Mouse (Mus musculus): ENCODE measurements around the gene Heatr5a.

Heatr5a gene

DNA sequence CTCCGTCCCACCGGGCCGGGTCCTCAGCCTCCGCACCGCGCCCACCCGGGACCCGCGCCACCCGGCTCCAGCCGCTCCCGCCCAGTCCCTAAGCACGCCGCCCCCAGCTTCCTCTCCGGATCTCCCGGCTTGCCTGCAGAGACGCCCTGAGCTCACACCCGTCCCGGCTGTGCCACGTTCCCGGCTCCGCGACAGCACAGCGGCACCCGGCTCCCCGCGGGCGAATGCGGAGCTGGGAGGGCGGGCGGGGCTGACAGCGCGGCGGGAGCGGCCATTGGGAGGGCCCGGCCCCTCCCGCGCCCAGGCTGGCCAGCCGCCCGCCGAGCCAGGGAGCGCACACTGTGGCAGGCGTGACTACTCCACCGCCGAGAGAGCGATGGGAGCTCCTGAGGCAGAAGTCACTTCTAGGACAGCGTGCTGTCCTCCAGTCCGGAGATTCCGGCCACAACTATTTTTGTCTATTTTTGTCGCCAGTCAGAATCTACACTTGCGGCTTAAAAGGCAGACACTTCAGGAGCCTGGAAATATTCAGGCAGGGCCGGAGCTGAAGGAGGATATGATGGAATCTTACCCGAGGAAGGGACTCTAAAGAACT, at the start of gene Heatr5a:
Gene Heatr5a (minus strand): TSS at position 252 of the 595 bp plus-strand sequence.
- peak; percentile 60 to 70 for DNase-seq (ENCODE audit: low spot score in 2 of 2)

DNA sequence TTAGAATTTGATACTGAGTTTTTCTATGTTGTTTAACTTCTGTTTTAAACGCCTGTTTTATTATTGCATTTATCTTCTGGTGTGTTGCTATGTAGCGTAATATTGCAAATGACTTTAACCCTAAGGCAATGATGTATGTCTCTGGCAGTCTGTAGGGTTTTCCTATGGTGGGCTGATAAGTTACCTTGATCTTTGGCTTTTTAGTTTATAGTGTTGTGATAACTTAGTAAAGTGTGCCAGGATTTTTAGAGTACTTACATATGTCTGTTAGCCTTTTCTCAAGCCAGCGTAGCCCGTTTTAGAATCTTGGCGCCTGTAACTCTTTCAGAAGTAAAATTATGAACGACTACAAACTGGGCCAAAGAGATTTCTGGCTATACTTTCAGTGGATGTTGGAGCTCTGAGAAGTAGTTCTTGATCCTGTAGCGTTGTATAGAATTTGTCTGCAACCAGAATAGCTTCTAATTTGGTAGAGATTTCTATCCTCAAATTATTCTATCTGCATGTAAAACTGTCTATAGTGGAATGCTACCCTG, 43.4 kb upstream of the Heatr5a start:
- DNase-seq (ENCODE audit: low spot score in 2 of 2), result no peak

DNA sequence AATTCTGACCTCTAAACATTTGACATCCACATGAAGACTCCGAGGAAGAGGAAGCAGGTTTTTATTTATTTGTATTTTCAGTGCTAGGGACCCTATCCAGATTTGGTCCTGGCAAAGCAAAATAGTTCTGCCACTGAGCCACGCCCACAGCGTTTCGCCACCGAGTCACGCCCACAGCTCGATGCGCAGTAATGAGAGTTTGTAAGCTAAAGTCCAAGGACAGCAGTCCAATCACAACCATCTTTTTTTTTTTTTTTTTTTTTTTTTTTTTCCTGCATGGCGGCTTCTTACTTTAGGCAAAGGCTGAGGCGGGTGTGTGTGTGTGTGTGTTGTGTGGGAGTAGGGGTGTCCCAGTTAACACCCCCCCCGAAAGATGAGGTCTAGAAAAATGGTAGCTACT, 42.9 kb upstream of the Heatr5a start:
- DNase-seq (ENCODE audit: low spot score in 2 of 2), result no peak

DNA sequence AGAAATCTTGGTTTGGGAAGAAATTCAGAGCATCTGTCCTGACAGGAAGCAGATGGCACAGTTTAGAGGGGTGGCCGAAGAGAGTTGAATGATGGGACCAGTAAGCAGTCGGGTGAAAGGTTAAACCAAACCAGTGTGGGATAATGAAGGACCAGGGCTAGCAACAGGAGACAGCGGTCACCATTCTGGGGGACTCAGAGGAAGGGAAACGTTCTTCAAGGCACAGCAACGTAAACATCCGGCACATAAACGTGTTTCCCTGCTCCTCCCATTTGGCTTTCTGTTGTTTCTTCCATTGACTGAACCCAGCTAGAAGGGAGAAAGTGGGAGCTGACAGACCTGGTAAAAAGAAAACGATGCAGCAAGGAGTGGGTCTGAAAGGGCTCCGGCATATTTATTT, 42.2 kb upstream of the Heatr5a start:
- DNase-seq (ENCODE audit: low spot score in 2 of 2), result no peak

DNA sequence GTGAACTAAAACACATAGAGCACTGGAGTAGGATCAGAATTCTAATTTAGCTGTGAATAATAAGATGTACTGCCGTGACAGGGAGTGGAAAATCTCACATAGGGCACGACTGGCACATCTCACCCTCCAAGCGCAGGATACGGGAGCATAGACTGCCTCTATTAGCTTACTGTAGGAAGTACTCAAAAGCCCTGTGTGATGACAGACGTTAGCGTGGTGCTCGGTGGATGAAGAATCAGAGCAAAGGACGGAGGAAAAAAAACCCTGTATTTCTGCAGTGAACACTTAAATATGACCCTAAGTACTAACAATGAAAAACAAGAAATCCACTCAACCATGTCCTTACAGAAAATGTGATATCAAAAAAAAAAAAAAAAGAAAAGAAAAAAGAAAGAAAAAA, 41.0 kb upstream of the Heatr5a start:
- no peak for DNase-seq (ENCODE audit: low spot score in 2 of 2)

DNA sequence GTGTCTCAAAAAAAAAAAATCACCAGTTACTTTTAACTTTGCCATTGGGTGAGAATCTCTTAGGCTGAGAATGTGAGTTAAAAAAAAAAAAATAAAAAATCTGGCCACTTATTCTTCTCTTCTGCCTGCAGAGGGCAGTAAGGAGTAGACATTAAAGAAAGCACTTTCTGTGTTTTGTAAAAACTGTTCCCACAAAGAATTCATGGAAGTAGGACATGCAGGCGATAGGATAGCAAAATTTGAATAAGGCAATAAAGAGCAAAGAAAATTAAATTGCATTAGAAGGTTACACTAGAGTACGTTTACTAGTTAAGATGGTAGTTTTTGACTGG, 39.5 kb upstream of the Heatr5a start:
- no peak for DNase-seq (ENCODE audit: low spot score in 2 of 2)

DNA sequence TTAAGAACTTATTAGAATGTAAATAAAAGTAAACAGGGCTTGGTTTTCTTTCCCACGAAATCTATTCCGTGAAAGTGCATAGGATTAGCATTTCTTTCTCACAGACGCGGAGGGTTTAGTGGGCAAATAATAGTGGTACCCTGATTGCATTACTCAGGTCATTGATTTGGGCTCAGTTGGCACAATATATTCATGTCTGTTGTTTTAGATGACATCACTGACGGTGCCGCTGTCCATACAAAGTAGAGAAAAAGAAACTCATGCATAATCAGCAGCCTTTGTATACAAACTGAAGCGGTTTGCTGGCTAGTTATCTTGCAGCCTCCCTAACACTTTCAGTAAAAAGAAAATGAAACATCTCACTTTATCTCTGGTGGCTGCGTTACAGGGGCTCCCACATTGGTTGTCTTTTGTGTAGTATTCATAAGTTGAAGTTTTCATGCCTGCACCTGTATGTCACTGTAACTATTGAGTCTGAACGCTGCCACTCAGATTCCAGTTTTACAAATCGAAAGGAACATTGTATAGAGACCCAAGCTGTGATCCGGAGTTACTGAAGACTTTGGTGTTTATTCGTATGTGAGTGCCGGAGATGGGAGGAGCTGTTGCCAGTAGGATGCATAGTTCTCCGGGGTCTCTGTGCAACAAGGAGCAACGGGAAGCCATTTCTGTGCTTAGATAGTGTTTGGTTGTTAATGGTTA, 39.0 kb upstream of the Heatr5a start:
- DNase-seq (ENCODE audit: low spot score in 2 of 2), result no peak

DNA sequence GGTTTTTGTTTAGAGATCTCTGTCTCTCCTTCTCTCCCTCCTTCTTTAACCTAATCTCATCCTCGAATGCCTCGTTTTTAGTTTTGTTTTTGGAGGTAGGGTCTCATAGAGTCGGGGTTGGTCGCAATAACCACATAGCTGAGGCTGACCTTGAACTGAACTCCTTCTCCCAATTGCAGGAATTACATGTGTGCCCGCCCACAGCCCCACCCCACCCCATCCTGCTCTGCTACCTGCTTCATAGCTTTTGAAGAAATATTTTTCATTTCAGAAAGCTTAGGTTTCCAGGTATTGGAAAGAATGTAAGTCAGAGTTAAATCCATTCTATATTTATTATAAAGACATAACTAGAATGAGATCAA, 35.5 kb upstream of the Heatr5a start:
- no peak for DNase-seq (ENCODE audit: low spot score in 2 of 2)

DNA sequence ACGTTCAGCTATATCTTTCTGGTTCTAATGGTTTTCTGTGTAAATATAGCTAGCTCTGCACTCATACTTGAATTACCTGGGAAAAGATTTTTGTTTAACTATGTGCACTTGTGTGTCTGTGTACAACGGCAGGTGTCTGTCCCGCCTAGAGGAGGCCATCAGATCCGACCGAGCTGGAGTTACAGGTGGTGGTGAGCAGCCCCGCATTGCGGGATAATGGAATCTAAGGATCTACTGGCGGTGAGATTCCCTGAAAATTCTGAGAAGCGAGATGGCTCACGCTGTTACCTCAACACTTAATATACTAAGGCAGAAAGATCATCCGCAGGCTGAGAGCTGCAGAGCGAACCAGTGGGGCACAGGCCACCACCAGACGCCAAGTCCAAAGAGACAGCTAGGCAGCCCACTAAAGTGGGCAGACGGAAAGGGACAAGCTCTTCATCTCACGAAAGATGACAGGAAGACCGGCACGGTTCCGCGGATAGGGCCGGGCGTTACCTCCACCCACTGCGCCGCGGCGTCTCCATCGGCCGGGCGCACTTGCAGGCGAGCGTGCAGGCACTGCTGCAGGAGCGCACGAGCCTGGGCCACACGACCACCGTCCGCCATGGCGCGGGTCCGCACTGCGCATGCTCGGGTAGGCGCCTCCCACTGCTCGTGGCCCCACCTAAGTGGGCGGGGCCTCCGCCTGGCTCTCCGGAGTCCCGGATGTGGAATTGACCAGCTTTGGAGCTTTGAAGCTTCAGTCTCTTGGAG, 34.9 kb upstream of the Heatr5a start, which contains the start of gene Dtd2:
Gene Dtd2 (minus strand): TSS at position 625 of the 756 bp plus-strand sequence.
- DNase-seq (ENCODE audit: low spot score in 2 of 2), result peak; percentile 91 to 93

DNA sequence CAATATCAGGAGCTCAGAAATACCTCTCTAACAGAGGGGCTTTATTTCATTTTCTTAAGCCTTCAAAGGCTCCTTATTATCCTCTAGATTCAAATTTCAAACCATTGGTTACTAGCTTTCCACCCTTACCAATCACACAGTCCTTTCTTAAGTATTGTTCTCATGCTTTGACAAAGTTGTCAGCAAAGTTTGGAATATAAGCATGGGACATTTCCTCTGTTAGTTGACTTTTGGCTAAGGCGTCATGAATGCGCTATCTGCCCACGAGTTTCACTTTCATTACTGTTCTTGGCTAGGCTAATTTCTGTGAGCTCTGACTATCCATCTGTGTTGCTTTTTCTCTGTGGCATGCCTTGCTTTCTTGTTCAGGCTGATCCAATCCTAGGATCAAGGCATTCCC, 31.6 kb upstream of the Heatr5a start:
- DNase-seq (ENCODE audit: low spot score in 2 of 2), result no peak

DNA sequence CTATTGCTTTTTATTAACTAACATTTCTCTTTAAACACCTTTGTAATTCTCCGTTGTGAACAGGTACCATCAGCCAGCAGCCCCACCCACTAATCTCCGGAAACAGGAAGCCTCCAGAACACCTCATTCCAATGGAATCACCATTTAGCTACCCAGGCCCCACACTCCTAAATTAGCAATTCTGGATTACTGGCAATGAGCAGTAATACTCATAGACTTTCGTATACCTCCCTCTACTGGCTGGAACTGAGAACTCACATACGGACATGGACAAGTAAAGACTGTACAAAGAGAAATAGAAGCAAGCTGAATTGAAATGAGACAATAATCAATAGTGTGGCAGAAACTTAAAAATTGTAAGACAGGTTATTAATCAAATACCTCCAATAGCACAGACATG, 30.4 kb upstream of the Heatr5a start:
- peak; percentile 44 to 59 for DNase-seq (ENCODE audit: low spot score in 2 of 2)

DNA sequence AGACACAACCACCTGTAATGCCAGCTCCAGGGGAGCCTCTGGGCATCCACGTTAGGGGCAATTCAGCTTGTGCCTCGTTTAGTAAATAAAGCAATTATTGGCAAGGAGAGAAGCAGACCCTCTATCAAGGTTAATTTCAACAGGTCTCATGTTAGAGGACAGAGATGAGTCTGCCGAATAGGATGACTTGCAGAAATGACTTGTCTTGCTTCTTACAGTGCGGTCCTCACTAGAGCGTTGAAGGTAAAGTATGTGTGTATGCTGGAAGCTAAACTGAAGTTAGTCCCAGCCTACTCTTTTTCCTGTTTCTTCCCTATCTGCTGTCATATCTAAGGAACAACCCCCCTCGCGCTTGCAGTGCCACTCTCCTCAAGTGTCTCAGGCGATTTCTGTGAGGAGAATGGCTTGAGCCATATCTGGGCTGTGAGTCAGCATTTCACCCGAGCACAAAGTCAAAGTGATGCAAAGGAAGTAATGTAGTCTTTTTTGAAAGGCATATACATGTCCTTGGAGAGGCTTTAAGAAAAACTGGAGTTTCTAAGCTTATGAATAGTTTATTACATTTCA, 27.3 kb upstream of the Heatr5a start:
- DNase-seq (ENCODE audit: low spot score in 2 of 2), result no peak

DNA sequence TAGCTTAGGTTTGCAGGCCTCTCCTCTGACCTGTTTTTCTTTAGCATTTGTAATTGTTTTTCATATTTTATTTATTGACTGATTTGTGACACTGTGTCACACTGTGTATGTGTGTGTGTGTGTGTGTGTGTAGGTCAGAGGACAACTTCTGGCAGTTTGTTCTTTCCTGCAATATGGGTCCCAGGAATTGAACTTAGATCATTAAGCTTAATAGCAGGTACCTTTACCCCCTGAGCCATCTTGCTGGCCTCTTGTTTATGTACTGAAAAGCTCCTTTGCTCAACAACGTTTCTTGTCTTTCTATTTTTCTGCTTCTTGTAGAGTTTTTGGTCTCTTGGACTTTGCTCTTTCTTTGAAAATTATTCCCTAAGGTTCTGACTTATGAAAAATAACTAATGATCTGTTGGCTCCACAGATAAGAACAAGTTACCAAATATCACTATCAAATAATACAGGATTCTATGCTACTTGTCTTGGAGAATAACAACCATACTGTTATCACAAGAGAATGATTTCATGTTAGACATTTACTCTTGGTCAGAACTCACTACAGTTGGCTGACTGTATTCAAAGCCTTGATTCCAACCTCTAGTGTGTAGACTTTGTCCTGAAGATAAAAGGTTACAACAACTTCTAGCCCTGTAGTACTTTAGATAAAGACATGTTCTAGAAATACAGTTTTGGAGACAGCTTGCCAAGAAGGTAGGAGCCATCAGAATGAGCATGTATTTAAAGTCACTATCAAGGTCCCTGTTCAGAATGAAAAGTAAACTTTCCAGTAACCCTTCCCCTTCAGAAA, 24.8 kb upstream of the Heatr5a start:
- no peak for DNase-seq (ENCODE audit: low spot score in 2 of 2)

DNA sequence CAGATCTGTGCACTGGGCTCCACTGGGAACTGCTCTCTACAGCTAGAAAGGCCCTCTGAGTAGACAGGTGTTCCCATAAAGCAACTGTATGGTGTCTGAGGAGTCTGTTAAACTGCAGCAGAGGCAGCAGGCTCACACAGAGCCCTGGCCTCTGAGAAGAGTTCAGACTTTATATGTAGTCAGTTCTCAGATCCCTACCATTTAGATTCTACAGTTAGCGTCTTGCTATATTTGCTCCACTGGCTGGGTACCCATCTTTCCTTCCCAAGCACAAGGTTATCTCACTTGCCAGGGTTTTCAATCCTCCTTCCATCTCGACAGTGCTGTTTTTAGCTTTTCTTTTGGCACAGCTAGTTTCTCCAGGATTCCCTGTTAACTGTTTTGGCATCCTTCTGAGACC, 19.5 kb upstream of the Heatr5a start:
- DNase-seq (ENCODE audit: low spot score in 2 of 2), result no peak

DNA sequence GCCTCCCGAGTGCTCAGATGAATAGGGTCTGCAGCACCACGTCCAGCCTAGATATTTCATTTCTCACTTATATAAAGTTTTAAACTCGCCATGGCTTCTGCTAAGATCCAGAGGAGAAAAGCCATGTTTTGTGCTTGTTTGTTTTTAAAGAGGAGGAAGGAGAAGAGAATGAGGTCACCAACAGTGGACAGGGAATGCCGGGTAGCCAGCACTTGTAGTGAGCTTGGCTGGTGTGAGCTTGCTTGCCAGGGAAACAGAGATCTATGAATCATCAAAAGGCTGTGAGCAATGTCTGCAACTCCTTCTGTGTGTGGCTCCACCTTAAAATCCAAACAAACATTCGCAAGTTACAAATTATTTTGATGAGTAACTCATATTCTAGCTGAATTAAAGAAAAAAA, 17.4 kb upstream of the Heatr5a start:
- no peak for DNase-seq (ENCODE audit: low spot score in 2 of 2)

DNA sequence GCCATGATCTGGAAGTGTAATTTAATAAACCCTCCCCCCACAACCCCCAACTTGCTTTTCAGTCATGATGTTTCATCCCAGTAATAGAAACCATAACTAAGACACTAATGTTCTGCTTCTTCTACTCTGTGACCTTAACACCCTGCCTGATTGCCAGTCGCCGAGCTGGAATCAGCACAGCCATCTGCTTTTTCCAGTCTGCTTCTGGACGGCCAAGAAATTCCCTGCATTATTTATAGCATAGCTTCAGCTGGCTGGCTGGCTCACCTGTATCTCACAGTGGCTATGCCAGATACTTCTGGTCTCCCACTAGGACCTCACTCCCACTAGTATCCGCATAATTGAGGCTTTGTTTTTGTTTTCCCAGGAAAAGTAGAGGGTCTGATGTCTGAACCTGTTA, 14.7 kb upstream of the Heatr5a start:
- no peak for DNase-seq (ENCODE audit: low spot score in 2 of 2)

DNA sequence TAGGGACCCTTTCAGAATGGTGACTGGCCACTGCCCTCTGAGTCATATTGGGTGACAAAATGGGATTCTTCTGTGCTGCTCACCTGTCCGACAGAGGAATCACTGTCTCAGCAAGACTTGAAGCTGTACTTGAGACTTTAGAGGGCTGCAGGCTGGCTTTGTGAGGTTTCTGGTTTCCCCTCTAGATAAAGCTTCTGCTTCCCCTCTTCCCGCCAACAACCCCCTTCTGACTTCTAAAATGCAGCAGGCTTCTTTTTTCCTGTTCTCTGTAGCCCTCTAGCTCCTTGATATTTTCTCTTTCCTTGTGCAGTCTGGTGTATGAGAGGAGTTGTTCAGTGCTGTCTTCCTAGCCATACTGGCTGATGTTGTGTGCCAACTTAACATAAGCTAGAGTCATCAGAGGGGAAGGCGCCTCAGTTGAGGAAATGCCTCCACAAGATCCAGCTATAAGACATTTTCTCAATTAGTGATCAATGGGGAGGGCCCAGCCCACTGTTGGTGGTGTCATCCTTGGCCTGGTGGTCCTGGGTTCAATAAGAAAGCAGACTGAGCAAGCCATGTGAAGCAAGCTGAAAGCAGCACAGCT, 14.1 kb upstream of the Heatr5a start:
- DNase-seq (ENCODE audit: low spot score in 2 of 2), result no peak

DNA sequence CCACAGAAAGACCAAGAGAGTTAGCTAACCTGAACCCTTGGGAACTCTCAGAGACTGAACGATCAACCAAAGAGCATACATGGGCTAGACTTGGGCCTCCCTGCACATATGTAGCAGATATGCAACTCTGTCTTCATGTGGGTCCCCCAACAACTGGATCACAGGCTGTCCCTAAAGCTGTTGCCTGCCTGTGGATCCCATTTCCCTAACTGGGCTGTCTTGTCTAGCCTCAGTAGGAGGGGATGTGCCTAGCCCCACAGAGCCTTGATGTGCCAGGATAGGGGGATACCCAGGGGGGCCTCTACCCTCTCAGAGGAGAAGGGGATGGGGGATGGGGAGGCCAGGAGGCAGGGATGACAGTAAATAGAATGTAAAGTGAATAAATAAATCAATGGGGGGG, 12.5 kb upstream of the Heatr5a start:
- DNase-seq (ENCODE audit: low spot score in 2 of 2), result no peak

DNA sequence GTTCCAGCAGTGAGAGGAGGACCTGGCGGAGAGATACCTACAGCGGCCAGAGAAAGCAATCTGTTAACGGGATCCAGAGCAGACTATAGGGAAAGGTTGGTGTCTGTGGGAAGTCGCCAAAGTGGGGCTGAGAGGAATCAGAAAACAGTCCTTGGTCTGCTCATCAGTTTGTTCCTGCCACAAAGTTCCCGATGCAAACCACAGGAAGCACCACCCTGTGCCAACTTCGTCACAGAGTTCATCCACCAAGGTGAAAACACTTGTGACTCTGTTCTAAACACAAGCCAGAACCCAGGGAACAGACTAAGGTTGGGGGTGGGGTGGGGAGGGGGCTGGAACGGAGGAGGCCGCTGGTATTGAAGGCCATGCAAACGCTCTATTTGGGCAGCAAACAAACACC, 5.4 kb upstream of the Heatr5a start:
- DNase-seq (ENCODE audit: low spot score in 2 of 2), result peak in 1 of 2 experiments; percentile 7

DNA sequence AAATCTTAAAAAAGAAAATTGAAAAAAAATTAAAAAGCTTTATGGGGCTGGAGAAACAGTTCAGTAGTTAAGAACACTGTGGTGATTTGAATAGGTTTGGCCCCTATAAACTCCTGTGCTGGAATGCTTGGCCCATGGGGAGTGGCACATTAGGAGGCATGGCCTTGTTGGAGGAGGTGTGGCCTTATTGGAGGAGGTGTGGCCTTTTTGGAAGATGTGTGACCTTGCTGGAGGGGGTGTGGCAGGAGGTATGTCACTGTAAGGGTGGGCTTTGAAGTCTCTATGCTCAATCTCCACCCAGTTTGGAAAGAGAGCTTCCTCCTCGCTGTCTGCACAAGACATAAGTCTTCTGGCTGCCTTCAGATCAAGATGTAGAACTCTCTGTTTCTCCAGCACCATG, 3.3 kb upstream of the Heatr5a start:
- no peak for DNase-seq (ENCODE audit: low spot score in 2 of 2)

DNA sequence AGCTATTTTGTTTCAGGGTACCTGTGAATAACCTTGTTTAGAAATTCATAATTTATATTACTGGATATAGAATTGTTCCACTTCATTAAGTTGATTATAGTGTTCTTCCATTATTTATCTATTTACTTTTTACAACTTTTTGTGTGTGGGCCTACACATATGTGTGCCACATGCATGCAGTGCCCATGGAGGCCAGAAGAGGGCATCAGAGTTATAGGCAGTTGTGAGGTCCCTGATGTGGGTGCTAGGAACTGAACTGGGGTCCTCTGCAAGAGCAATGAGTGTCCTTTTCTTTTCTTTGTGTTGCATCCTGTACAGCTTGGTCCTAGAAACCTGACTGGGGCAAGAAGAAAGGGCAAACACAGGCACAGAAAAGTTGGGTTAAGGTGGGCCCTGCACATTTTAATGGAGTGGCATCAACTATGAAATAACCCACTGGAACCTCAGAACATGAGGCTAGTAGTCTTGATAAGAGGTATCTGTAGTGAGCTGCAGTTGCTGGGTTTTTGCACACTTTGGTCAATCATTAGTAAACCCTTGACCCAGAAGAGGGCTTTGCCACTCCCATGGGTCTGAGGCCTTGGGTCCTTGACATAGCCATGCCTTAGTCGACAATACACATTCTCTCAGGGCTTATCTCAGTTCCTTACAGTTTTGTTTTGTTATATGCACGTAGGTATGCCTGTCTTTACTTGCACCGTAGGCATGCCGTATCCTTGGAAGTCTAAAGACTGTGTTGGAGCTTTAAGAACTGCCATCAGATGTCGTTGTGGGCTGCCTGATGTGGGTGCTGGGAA, 1.3 kb upstream of the Heatr5a start:
- no peak for DNase-seq (ENCODE audit: low spot score in 2 of 2)
